Mouse (Mus musculus) CH12.LX (cell line): ENCODE results near the gene Sorbs2. TPM values are rescaled to one million over a fixed set of nuclear protein-coding genes. Genes with fewer than 3 reads are reported as not detected.

Source experiments
- DNase-seq: peaks from one replicate; pipeline ENCODE4 v3.0.0-alpha.2; 2013; ENCODE audit errors: extremely low read depth
- H3K27ac ChIP-seq: 2 replicates; pipeline ENCODE4 v1.5.1; 2012; ENCODE audit warnings: low read depth, mild to moderate bottlenecking, control low read depth, moderate library complexity; ENCODE audit not compliant: insufficient read depth
- H3K27me3 ChIP-seq: replicated peaks from 2 replicates; pipeline ENCODE3; 2012; ENCODE audit warnings: inconsistent platforms
- H3K36me3 ChIP-seq, 2 experiments: replicated peaks in 1 of 2; 2 replicates each; pipeline versions ENCODE3 to v1.6.1; 2012; ENCODE audit warnings: inconsistent platforms in 1 of 2, low read length in 1 of 2, mild to moderate bottlenecking in 1 of 2, mixed read lengths in 1 of 2, moderate library complexity in 1 of 2; ENCODE audit not compliant: control insufficient read depth in 1 of 2, insufficient read depth in 1 of 2
- H3K4me1 ChIP-seq, 2 experiments: 2 replicates each; pipeline ENCODE4 v1.6.1; 2012; ENCODE audit warnings: inconsistent platforms in 1 of 2, moderate library complexity in 1 of 2; ENCODE audit not compliant: insufficient read depth in 2 of 2, control insufficient read depth in 1 of 2
- H3K4me2 ChIP-seq: 2 replicates; pipeline ENCODE4 v1.6.1; 2012; ENCODE audit warnings: low read depth, mild to moderate bottlenecking, control low read depth; ENCODE audit not compliant: poor library complexity, insufficient read depth, severe bottlenecking
- H3K4me3 ChIP-seq, 3 experiments: fragments of 150-350 bp in 1 of 3; sonication (generic) in 1 of 3; replicated peaks in 1 of 3; 2 replicates each; pipeline versions ENCODE3 to v1.5.1; 2011 to 2012; ENCODE audit warnings: low read depth in 2 of 3, low read length in 2 of 3, mild to moderate bottlenecking in 2 of 3, moderate library complexity in 2 of 3, control low read depth in 1 of 3, improper control_type of control experiment in 1 of 3, inconsistent platforms in 1 of 3, mixed read lengths in 1 of 3; ENCODE audit not compliant: poor library complexity in 1 of 3
- H3K79me2 ChIP-seq: replicated peaks from 2 replicates; pipeline ENCODE4 v1.6.1; 2012; ENCODE audit warnings: mild to moderate bottlenecking, moderate library complexity; ENCODE audit not compliant: control insufficient read depth, poor library complexity, insufficient read depth, severe bottlenecking; ENCODE audit errors: extremely low read depth
- H3K9ac ChIP-seq: 2 replicates; pipeline ENCODE4 v1.6.1; 2012; ENCODE audit warnings: low read depth, mild to moderate bottlenecking, control low read depth, moderate library complexity; ENCODE audit not compliant: insufficient read depth
- H3K9me3 ChIP-seq: replicated peaks from 2 replicates; pipeline ENCODE3; 2012; ENCODE audit warnings: low read length, inconsistent platforms, mixed read lengths
- BHLHE40 ChIP-seq: IDR thresholded peaks from 2 replicates; pipeline ENCODE4 v1.6.1; 2011; ENCODE audit warnings: mild to moderate bottlenecking, low read depth, low read length, improper control_type of control experiment
- CHD1 ChIP-seq: IDR thresholded peaks from 2 replicates; pipeline ENCODE4 v1.6.1; 2012; ENCODE audit warnings: low read depth, low read length, improper control_type of control experiment, inconsistent platforms
- CHD2 ChIP-seq: IDR thresholded peaks from 2 replicates; pipeline ENCODE4 v1.6.1; 2011; ENCODE audit warnings: low read length, improper control_type of control experiment
- ETS1 ChIP-seq: conservative IDR thresholded peaks from 2 replicates; pipeline ENCODE4 v1.6.1; 2012; ENCODE audit warnings: low read depth, mild to moderate bottlenecking, inconsistent platforms, low read length, improper control_type of control experiment, moderate library complexity
- HCFC1 ChIP-seq: IDR thresholded peaks from 2 replicates; pipeline ENCODE4 v1.6.1; 2012; ENCODE audit warnings: low read depth, mild to moderate bottlenecking, inconsistent platforms, low read length, improper control_type of control experiment
- IRF4 ChIP-seq: IDR thresholded peaks from 2 replicates; pipeline ENCODE4 v1.6.1; 2014; ENCODE audit warnings: low read depth, mild to moderate bottlenecking, inconsistent platforms, low read length, improper control_type of control experiment
- JUN ChIP-seq: IDR thresholded peaks from 2 replicates; pipeline ENCODE4 v1.6.1; 2011; ENCODE audit warnings: low read depth, mild to moderate bottlenecking, low read length, improper control_type of control experiment, moderate library complexity; ENCODE audit not compliant: insufficient read depth
- JUND ChIP-seq: conservative IDR thresholded peaks from 2 replicates; pipeline ENCODE4 v1.6.1; 2011; ENCODE audit warnings: low read depth, low read length, improper control_type of control experiment
- MAFK ChIP-seq: IDR thresholded peaks from 2 replicates; pipeline ENCODE4 v1.6.1; 2011; ENCODE audit warnings: low read length, improper control_type of control experiment; ENCODE audit not compliant: insufficient replicate concordance
- MAZ ChIP-seq: IDR thresholded peaks from 2 replicates; pipeline ENCODE4 v1.6.1; 2012; ENCODE audit warnings: low read depth, mild to moderate bottlenecking, inconsistent platforms, low read length, improper control_type of control experiment, moderate library complexity
- MEF2A ChIP-seq: IDR thresholded peaks from 2 replicates; pipeline ENCODE4 v1.6.1; 2014; ENCODE audit warnings: low read depth, mild to moderate bottlenecking, inconsistent platforms, low read length, improper control_type of control experiment, borderline replicate concordance
- NRF1 ChIP-seq: IDR thresholded peaks from 2 replicates; pipeline ENCODE4 v1.6.1; 2014; ENCODE audit warnings: low read depth, mild to moderate bottlenecking, inconsistent platforms, low read length, improper control_type of control experiment, moderate library complexity
- PAX5 ChIP-seq: IDR thresholded peaks from 2 replicates; pipeline ENCODE4 v1.6.1; 2012; ENCODE audit warnings: low read length, inconsistent platforms, mixed read lengths
- POLR2AphosphoS2 ChIP-seq: IDR thresholded peaks from 2 replicates; pipeline ENCODE4 v1.6.1; 2011; ENCODE audit warnings: low read depth, low read length, improper control_type of control experiment
- RAD21 ChIP-seq: IDR thresholded peaks from 2 replicates; pipeline ENCODE4 v1.6.1; 2011; ENCODE audit warnings: low read depth, mild to moderate bottlenecking, low read length, improper control_type of control experiment, moderate library complexity
- RCOR1 ChIP-seq: conservative IDR thresholded peaks from 2 replicates; pipeline ENCODE4 v1.6.1; 2012; ENCODE audit warnings: low read depth, mild to moderate bottlenecking, inconsistent platforms, low read length, improper control_type of control experiment
- SIN3A ChIP-seq: IDR thresholded peaks from 2 replicates; pipeline ENCODE4 v1.6.1; 2012; ENCODE audit warnings: low read length, improper control_type of control experiment, inconsistent platforms
- SMC3 ChIP-seq: IDR thresholded peaks from 2 replicates; pipeline ENCODE4 v1.6.1; 2011; ENCODE audit warnings: low read depth, low read length, improper control_type of control experiment
- TBP ChIP-seq: conservative IDR thresholded peaks from 2 replicates; pipeline ENCODE4 v1.6.1; 2011; ENCODE audit warnings: low read depth, low read length, improper control_type of control experiment
- ZC3H11A ChIP-seq: IDR thresholded peaks from 2 replicates; pipeline ENCODE4 v1.6.1; 2012; ENCODE audit warnings: low read depth, mild to moderate bottlenecking, inconsistent platforms, low read length, improper control_type of control experiment
- ZKSCAN1 ChIP-seq: IDR thresholded peaks from 2 replicates; pipeline ENCODE4 v1.6.1; 2012; ENCODE audit warnings: low read depth, inconsistent platforms, low read length, improper control_type of control experiment, borderline replicate concordance
- ZMIZ1 ChIP-seq: IDR thresholded peaks from 2 replicates; pipeline ENCODE4 v1.6.1; 2012; ENCODE audit warnings: low read depth, mild to moderate bottlenecking, inconsistent platforms, low read length, improper control_type of control experiment
- ZNF384 ChIP-seq: IDR thresholded peaks from 2 replicates; pipeline ENCODE4 v1.6.1; 2012; ENCODE audit warnings: low read depth, low read length, improper control_type of control experiment, inconsistent platforms
- dilution Hi-C: fragments of 300-500 bp; cut with MboI; formaldehyde crosslinking; loops from 2 replicates; pipeline ENCODE4 v1.14.3; 2020; ENCODE audit warnings: low sequenced_read_pairs; ENCODE audit not compliant: extremely low pct_unique_long_range_greater_than_20kb, extremely low pct_ligation_motif_present
- in situ Hi-C: fragments of 300-500 bp; cut with MboI; formaldehyde crosslinking; loops from 3 replicates; pipeline ENCODE4 v1.14.3; 2019; ENCODE audit warnings: low sequenced_read_pairs, low pct_ligation_motif_present, low pct_unique_long_range_greater_than_20kb, mixed read lengths
- polyA plus RNA-seq: library from polyadenylated mRNA; unstranded; fragments of >175 nt; gene quantifications from 2 replicates; pipeline ENCODE4 v1.2.1, GENCODE M21; 2012; ENCODE audit warnings: low read depth; ENCODE audit not compliant: insufficient read length
- total RNA-seq, 2 experiments: library from RNA; depleted of rRNA; stranded (reverse); fragments of 300-350 nt in 1 of 2; fragments of >200 nt in 1 of 2; gene quantifications; 2 replicates each; pipeline ENCODE4 v1.2.3; 2012 to 2014

The Sorbs2 gene
- total and polyA plus RNA-seq, 3 experiments = not detected

DNA sequence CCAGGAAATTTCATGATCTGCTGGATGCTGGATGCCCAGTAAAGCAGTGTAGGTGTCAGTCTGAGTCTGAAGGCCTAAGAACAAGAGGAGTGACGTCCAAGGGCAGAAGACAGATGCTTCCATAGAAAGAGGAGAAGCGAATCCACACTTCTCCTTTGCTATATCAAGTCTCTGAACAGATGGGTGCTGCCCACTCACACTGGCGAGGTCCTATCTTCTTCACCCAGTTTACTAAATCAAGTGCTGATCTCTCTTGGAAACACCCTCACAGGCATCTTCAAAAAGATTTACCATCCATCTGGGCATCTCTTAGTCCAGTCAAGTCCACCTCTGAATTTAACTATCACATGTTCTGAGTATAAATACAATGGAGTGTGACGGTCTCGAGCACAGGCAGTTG is 86.1 kb downstream of the Sorbs2 start:
- DNase-seq = no peak
- H3K36me3 ChIP-seq = no peaks in the 10 kb centered on the region
- H3K4me1 ChIP-seq = no peaks in the 10 kb centered on the region
- H3K9me3 ChIP-seq = no peaks in the 10 kb centered on the region
- dilution Hi-C loops (no loop called here), in situ Hi-C loops (no loop called here)
- H3K27ac ChIP-seq = no peak overlapping the region
- no peaks in the 10 kb centered on the region for H3K27me3 ChIP-seq
- H3K9ac ChIP-seq = no peak overlapping the region
- no peak overlapping the region for H3K4me2 ChIP-seq
- H3K4me3 ChIP-seq = no peak overlapping the region
- H3K79me2 ChIP-seq = no peaks in the 10 kb centered on the region
- TF ChIP-seq JUN = no peak
- TF ChIP-seq RAD21 = no peak
- TF ChIP-seq ZC3H11A = no peak
- TF ChIP-seq RCOR1 = no peak
- no peak for TF ChIP-seq JUND
- no peak for TF ChIP-seq MEF2A
- TF ChIP-seq ZMIZ1 = no peak
- TF ChIP-seq MAFK = no peak
- no peak for TF ChIP-seq ETS1
- no peak for TF ChIP-seq ZNF384

DNA sequence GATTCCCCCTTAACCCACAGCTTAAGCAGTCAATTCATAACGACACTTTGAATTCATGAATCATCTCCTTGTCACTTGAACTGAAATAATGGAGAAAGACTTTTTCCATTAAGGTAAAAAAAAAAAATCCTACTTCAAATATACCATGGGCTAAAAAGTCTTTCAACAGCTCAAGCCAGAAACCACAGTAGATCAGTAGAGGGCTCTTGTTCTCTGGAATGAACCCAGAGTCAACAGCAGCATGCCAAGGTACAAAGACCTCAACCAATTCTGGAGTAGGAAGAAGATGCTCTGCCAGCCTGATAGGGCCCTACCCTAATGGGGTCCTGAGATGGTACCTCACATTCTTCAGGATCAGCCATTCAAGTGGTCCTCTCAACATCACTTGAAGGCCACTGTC is 88.4 kb downstream of the Sorbs2 start:
- H3K79me2 ChIP-seq = no peaks in the 10 kb centered on the region
- DNase-seq = no peak
- H3K9me3 ChIP-seq = no peaks in the 10 kb centered on the region
- no peak overlapping the region for H3K4me2 ChIP-seq
- in situ Hi-C loops = no loop called here
- no peak overlapping the region for H3K9ac ChIP-seq
- H3K27me3 ChIP-seq = no peaks in the 10 kb centered on the region
- H3K4me3 ChIP-seq = no peak overlapping the region
- H3K27ac ChIP-seq = no peak overlapping the region
- dilution Hi-C loops = no loop called here
- H3K4me1 ChIP-seq = no peaks in the 10 kb centered on the region
- no peaks in the 10 kb centered on the region for H3K36me3 ChIP-seq
- no peak for TF ChIP-seq RCOR1
- TF ChIP-seq CHD1 = no peak
- no peak for TF ChIP-seq MAZ
- no peak for TF ChIP-seq ZKSCAN1
- no peak for TF ChIP-seq IRF4

DNA sequence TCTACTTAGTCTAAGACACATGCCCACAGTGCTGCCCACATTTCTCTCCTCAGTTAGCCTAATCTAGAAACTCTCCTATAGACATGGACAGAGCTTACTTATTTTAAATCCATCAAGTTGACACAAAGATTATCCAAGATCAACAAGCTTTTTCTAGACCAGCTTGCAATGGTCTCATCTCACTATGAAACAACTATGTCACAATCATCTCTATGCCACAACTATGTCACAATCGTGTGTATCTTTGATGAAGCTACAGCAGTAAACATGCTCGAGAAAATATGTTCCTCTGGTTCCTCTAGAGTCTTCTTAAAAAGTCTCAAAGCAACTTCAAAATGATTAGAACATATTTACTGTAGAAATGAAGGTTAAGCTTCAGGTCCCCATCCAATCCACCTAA is 89.0 kb downstream of the Sorbs2 start:
- Histone ChIP-seq H3K27me3 (no peaks in the 10 kb centered on the region), H3K27ac (no peak overlapping the region), H3K36me3 (no peaks in the 10 kb centered on the region), H3K4me3 (no peak overlapping the region), H3K4me2 (no peak overlapping the region), H3K79me2 (no peaks in the 10 kb centered on the region), H3K9me3 (no peaks in the 10 kb centered on the region), H3K9ac (no peak overlapping the region), H3K4me1 (no peaks in the 10 kb centered on the region)
- TF ChIP-seq CHD2 (no peak), BHLHE40 (no peak), ZMIZ1 (no peak), TBP (no peak), HCFC1 (no peak), POLR2AphosphoS2 (no peak), CHD1 (no peak), NRF1 (no peak), JUN (no peak), SMC3 (no peak), ZNF384 (no peak), SIN3A (no peak), MAZ (no peak), PAX5 (no peak)
- no peak for DNase-seq
- in situ Hi-C loops (no loop called here), dilution Hi-C loops (no loop called here)
